Mouse (Mus musculus) liver, embryonic 15.5 days (tissue): Measurements from ENCODE around the gene Il10. TPM values are rescaled to one million over a fixed set of nuclear protein-coding genes. Genes with fewer than 3 reads are reported as not detected.

Experiments used
- ATAC-seq: fragments of 200-750 bp; cut with Nextera tagmentation; 2 replicates; pipeline ENCODE4 v1.8.0; 2017; ENCODE audit warnings: moderate number of reproducible peaks, mild to moderate bottlenecking, moderate library complexity; ENCODE audit not compliant: insufficient read depth
- H3K27ac ChIP-seq: fragments of 300-500 bp; sonication (generic); replicated peaks from 2 replicates; pipeline ENCODE4 v1.5.1; 2015; ENCODE audit warnings: mild to moderate bottlenecking, inconsistent platforms
- H3K27me3 ChIP-seq: fragments of 300-500 bp; sonication (generic); 2 replicates; pipeline ENCODE4 v1.6.1; 2015; ENCODE audit warnings: mild to moderate bottlenecking, inconsistent platforms
- H3K36me3 ChIP-seq: fragments of 300-500 bp; sonication (generic); replicated peaks from 2 replicates; pipeline ENCODE4 v1.6.1; 2015; ENCODE audit warnings: moderate library complexity, mild to moderate bottlenecking, inconsistent platforms
- H3K4me1 ChIP-seq: fragments of 300-500 bp; sonication (generic); replicated peaks from 2 replicates; pipeline ENCODE4 v1.6.1; 2015; ENCODE audit warnings: inconsistent platforms
- H3K4me2 ChIP-seq: fragments of 300-500 bp; sonication (generic); 2 replicates; pipeline ENCODE4 v1.6.1; 2015; ENCODE audit warnings: moderate library complexity, mild to moderate bottlenecking, inconsistent platforms
- H3K4me3 ChIP-seq: fragments of 300-500 bp; sonication (generic); replicated peaks from 2 replicates; pipeline ENCODE4 v1.5.1; 2015; ENCODE audit warnings: mild to moderate bottlenecking, inconsistent platforms
- H3K9ac ChIP-seq: fragments of 300-500 bp; sonication (generic); 2 replicates; pipeline ENCODE4 v1.6.1; 2015; ENCODE audit warnings: moderate library complexity, mild to moderate bottlenecking, inconsistent platforms
- H3K9me3 ChIP-seq: fragments of 300-500 bp; sonication (generic); replicated peaks from 2 replicates; pipeline ENCODE4 v1.6.1; 2016; ENCODE audit warnings: inconsistent platforms
- WGBS: fragments of 180-500 bp; shearing (Covaris S2); methylation state at CpG from one replicate; pipeline ENCODE4 v1.1.7; 2015; ENCODE audit warnings: mixed read lengths; ENCODE audit not compliant: insufficient replicate concordance; 5-methylcytosine and 5-hydroxymethylcytosine counted together
- polyA plus RNA-seq: library from polyadenylated mRNA; unstranded; fragments of >200 nt; fragmentation: Nextera tagmentation; extraction: Ambion mirVana; gene quantifications from 2 replicates; pipeline ENCODE4 v1.2.1, GENCODE M21; 2015

The Il10 gene
- polyA plus RNA-seq, 1 experiment from 2014 or later: not detected

GRCm38 (mm10) chr1:130999708-131000107 lies 19.9 kb upstream of the Il10 start:
- no peaks in the 10 kb centered on the region for H3K36me3 ChIP-seq
- H3K4me3 ChIP-seq: no peak overlapping the region
- no peak overlapping the region for H3K9ac ChIP-seq
- no peaks in the 10 kb centered on the region for H3K27me3 ChIP-seq
- ATAC-seq: no peak
- no peak overlapping the region for H3K27ac ChIP-seq
- no peaks in the 10 kb centered on the region for H3K4me1 ChIP-seq
- WGBS: 67% methylated on average over 4 of the region's 4 CpGs
- no peaks in the 10 kb centered on the region for H3K9me3 ChIP-seq
- H3K4me2 ChIP-seq: no peak overlapping the region

- WGBS: 73% methylated on average over 3 of the region's 3 CpGs
These were observed 19.3 kb upstream of the Il10 start for GRCm38 (mm10) chr1:131000296-131000695.

GRCm38 (mm10) chr1:131002561-131002960 lies 17.1 kb upstream of the Il10 start:
- Histone ChIP-seq H3K4me2 (no peak overlapping the region), H3K36me3 (no peaks in the 10 kb centered on the region), H3K9me3 (no peaks in the 10 kb centered on the region), H3K9ac (no peak overlapping the region), H3K4me1 (no peaks in the 10 kb centered on the region), H3K27ac (no peak overlapping the region), H3K4me3 (no peak overlapping the region), H3K27me3 (no peaks in the 10 kb centered on the region)
- WGBS: 55% methylated on average over 2 of the region's 2 CpGs
- ATAC-seq: no peak

More at GRCm38 (mm10) chr1:131000296-131000695, 19.3 kb upstream of the Il10 start:
- ATAC-seq: no peak
- Histone ChIP-seq H3K36me3 (no peaks in the 10 kb centered on the region), H3K9ac (no peak overlapping the region), H3K27me3 (no peaks in the 10 kb centered on the region), H3K4me3 (no peak overlapping the region), H3K27ac (no peak overlapping the region), H3K4me2 (no peak overlapping the region), H3K9me3 (no peaks in the 10 kb centered on the region), H3K4me1 (no peaks in the 10 kb centered on the region)

GRCm38 (mm10) chr1:131003037-131003922 lies 16.4 kb upstream of the Il10 start:
- no peak overlapping the region for H3K9ac ChIP-seq
- H3K4me2 ChIP-seq: no peak overlapping the region; the same call in 1 of the 2 replicates
- ATAC-seq: no peak
- H3K36me3 ChIP-seq: no peaks in the 10 kb centered on the region
- H3K27ac ChIP-seq: no peak overlapping the region
- no peak overlapping the region for H3K4me3 ChIP-seq
- no peaks in the 10 kb centered on the region for H3K9me3 ChIP-seq
- 48% methylated on average over 17 of the region's 17 CpGs for WGBS
- H3K4me1 ChIP-seq: no peaks in the 10 kb centered on the region
- no peaks in the 10 kb centered on the region for H3K27me3 ChIP-seq

- Histone ChIP-seq H3K9me3 (no peaks in the 10 kb centered on the region), H3K27ac (no peak overlapping the region), H3K4me3 (no peak overlapping the region), H3K36me3 (no peaks in the 10 kb centered on the region), H3K9ac (no peak overlapping the region), H3K4me1 (no peaks in the 10 kb centered on the region), H3K4me2 (no peak overlapping the region), H3K27me3 (no peaks in the 10 kb centered on the region)
- no peak for ATAC-seq
- WGBS: 61% methylated on average over 1 of the region's 1 CpGs
These were observed 13.6 kb upstream of the Il10 start for GRCm38 (mm10) chr1:131006069-131006468.

GRCm38 (mm10) chr1:131010201-131011153 lies 9.2 kb upstream of the Il10 start:
- Histone ChIP-seq H3K36me3 (no peaks in the 10 kb centered on the region), H3K4me2 (no peak overlapping the region), H3K9ac (no peak overlapping the region), H3K27me3 (no peaks in the 10 kb centered on the region), H3K9me3 (no peaks in the 10 kb centered on the region), H3K4me3 (no peak overlapping the region), H3K4me1 (no peaks in the 10 kb centered on the region), H3K27ac (no peak overlapping the region)
- no peak for ATAC-seq
- WGBS: 52% methylated on average over 17 of the region's 17 CpGs

- Histone ChIP-seq H3K4me1 (no peaks in the 10 kb centered on the region), H3K4me2 (no peak overlapping the region), H3K27ac (no peak overlapping the region), H3K27me3 (no peaks in the 10 kb centered on the region), H3K9me3 (no peaks in the 10 kb centered on the region), H3K4me3 (no peak overlapping the region), H3K36me3 (no peaks in the 10 kb centered on the region), H3K9ac (no peak overlapping the region)
- ATAC-seq: no peak
- WGBS: 82% methylated on average over 8 of the region's 8 CpGs
These were observed 7.2 kb upstream of the Il10 start for GRCm38 (mm10) chr1:131012494-131012893.

GRCm38 (mm10) chr1:131013926-131014325 lies 5.7 kb upstream of the Il10 start:
- H3K36me3 ChIP-seq: no peaks in the 10 kb centered on the region
- no peaks in the 10 kb centered on the region for H3K9me3 ChIP-seq
- 66% methylated on average over 5 of the region's 5 CpGs for WGBS
- 0 out of 2 replicates have a peak, but pooled peaks cover 5% of the 10 kb centered on the region for H3K27me3 ChIP-seq
- ATAC-seq: no peak
- H3K9ac ChIP-seq: no peak overlapping the region
- no peaks in the 10 kb centered on the region for H3K4me1 ChIP-seq
- no peak overlapping the region for H3K4me3 ChIP-seq
- H3K4me2 ChIP-seq: no peak overlapping the region
- H3K27ac ChIP-seq: no peak overlapping the region

- H3K4me1 ChIP-seq: no peaks in the 10 kb centered on the region
- H3K9ac ChIP-seq: no peak overlapping the region
- H3K27ac ChIP-seq: no peak overlapping the region
- no peak overlapping the region for H3K4me3 ChIP-seq
- H3K36me3 ChIP-seq: no peaks in the 10 kb centered on the region
- H3K4me2 ChIP-seq: no peak overlapping the region
- 61% methylated on average over 6 of the region's 6 CpGs for WGBS
- no peak for ATAC-seq
- H3K27me3 ChIP-seq: peaks cover 16% of the 10 kb centered on the region
- no peaks in the 10 kb centered on the region for H3K9me3 ChIP-seq
These were observed 4.4 kb upstream of the Il10 start for GRCm38 (mm10) chr1:131015281-131015680.

- Histone ChIP-seq H3K27me3 (peaks cover 22% of the 10 kb centered on the region), H3K9ac (no peak overlapping the region), H3K27ac (no peak overlapping the region), H3K4me1 (no peaks in the 10 kb centered on the region), H3K36me3 (no peaks in the 10 kb centered on the region), H3K4me3 (no peak overlapping the region), H3K4me2 (no peak overlapping the region), H3K9me3 (no peaks in the 10 kb centered on the region)
- no peak for ATAC-seq
- 67% methylated on average over 7 of the region's 7 CpGs for WGBS
These were observed 3.8 kb upstream of the Il10 start for GRCm38 (mm10) chr1:131015879-131016278.
